Mouse (Mus musculus): Measurements from ENCODE around the gene Cfap44.

DNA sequence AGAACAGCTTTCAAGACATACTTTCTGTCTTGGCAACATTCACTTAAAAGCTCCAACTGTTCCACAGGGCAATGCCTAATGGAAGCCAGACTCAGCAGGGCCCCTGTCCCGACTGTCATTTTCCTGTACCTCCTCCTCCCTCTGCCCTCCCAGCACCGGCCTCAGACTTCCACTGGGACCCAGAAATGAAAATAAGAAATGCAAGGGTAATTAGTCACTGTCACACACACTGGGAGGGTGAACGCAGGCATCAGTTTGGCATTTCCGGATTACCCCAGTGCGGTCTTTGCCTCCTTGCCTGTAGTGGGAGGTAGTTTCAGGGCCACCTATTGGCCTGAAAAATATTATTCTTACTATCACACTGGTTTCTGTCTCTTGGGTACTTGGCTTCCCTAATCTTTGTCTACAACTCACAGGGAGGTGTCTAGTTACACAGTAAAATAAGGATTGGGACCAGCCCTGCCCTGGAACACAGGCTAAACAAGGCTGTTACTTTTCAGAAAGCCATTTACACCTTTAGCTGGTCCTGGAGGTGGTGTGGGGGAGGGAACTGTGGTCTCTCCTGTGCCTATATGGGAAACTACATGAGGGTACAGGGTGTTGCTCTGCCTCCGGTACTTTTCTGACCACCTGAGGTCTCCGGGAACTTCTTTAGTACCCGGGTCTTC, 100.0 kb downstream of the Cfap44 start:
- TF ChIP-seq CTCF (conservative IDR thresholded peaks at IDR 0.05; ENCODE audit: low read length), result no peak
- no peak for TF ChIP-seq POU5F1 (IDR thresholded peaks at IDR 0.05; ENCODE audit: borderline replicate concordance, low read length)
